Mouse (Mus musculus): ENCODE data around the gene Ppp3ca.

- TF ChIP-seq CTCF (IDR thresholded peaks at IDR 0.05; ENCODE audit: control insufficient read depth, insufficient read depth, insufficient read length) (no peak), MAX (IDR thresholded peaks at IDR 0.05) (no peak), MYOD1 (IDR thresholded peaks at IDR 0.05; ENCODE audit: control insufficient read depth, insufficient read length, low read depth) (no peak), USF1 (IDR thresholded peaks at IDR 0.05; ENCODE audit: low read depth) (no peak)
Measured at GRCm38 (mm10) chr3:136651496-136651895, 18.4 kb upstream of the Ppp3ca start.
